Mouse (Mus musculus) bone marrow, adult 2 months (tissue): ENCODE measurements at regions not wholly inside any gene's neighbourhood (a gene's known extent, or its start where the extent isn't known, plus 50 kb on each side); places are given as distances from the start of the nearest gene placed in this dataset.

ENCODE experiments used
- CTCF ChIP-seq: fragments of 200-500 bp; IDR thresholded peaks from 2 replicates; pipeline ENCODE4 v1.5.1; 2011; ENCODE audit warnings: low read length, control low read depth; ENCODE audit not compliant: control insufficient read depth, insufficient read depth
- POLR2A ChIP-seq: fragments of 200-500 bp; IDR thresholded peaks from 2 replicates; pipeline ENCODE4 v1.6.1; 2011; ENCODE audit warnings: low read depth, mild to moderate bottlenecking, control low read depth, low read length, borderline replicate concordance; ENCODE audit not compliant: control insufficient read depth

GRCm38 (mm10) chr17:9981273-9981672, 311.8 kb upstream of the Pabpc6 start:
- no peak for TF ChIP-seq POLR2A
- no peak for TF ChIP-seq CTCF
